Mouse (Mus musculus): ENCODE data around the gene Antxr1.

The Antxr1 gene

DNA sequence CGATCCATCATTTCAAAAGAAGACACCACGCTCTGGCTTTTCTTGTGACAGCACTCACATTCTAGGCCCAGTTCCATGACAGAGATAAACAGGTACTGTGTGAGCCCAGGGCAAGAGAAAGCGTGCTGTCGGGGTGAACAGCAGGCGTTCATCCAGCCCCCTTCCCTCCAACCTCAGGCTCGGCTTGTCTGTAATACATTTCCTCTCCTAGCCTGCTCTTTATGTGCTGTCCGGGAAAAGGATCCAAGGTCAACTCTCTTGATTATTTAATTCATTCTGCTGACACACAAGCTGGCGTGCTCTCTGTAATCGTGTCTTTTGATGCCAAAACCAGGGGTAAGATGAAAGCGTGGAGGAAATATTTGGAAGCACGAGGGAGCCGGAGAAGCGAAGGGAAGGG lies 192.0 kb downstream of the Antxr1 start:
- DNase-seq (ENCODE audit: low read depth, low spot score): no peak

DNA sequence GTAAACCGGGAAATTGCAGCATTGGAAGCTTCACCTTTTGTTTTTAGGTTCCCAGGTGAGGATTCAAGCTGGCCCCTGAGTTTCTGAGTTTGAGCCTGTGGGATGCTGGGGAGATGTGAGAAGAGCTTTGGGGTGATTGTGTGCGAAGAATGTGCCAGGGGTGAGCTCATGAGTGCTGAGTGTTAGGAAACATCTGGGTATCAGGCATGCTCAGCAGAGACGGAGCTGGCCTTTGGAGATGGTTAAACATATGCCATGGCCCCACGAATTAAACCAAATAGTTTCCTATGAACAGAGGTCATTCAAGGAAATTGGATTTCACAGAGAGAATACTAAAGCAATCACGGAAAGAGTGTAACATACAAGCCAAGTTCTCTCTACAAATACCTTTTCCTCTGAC lies 193.4 kb downstream of the Antxr1 start:
- no peak for DNase-seq (ENCODE audit: low read depth, low spot score)

DNA sequence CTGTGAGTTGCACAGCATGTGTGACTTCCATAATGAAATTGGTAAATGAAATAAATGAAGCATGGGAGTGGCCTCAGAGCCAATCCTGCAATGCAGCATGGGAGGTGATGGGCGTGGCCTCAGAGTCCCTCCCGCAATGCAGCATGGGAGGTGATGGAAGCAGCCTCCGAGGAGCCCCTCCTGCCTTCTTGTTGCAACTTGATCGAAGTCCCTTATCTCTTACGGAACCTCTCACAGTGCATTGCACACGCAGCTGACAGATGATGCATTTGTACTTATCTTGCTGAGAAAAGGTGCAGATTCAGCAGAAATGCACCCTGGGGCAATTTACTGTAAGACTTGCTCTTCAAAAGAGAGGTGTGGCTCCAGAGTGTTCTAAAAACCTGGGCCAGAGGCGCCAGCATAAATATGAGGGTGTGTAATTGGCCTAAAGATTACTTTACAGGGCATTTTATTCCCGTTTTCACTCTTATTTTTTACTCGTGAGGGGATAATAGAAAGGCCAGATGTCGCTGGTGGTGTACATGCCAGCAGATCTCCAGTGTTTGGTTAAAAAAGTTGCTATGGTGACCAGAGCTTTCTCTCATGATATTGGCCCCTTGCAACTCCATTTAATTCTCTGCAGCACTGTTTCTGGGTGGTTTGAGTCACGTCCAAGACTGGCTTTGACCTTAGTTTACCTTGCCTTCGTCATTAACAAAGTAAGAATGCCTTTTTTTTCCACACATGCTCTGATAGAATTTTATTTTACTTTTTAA lies 195.6 kb downstream of the Antxr1 start:
- DNase-seq (ENCODE audit: low read depth, low spot score): no peak

DNA sequence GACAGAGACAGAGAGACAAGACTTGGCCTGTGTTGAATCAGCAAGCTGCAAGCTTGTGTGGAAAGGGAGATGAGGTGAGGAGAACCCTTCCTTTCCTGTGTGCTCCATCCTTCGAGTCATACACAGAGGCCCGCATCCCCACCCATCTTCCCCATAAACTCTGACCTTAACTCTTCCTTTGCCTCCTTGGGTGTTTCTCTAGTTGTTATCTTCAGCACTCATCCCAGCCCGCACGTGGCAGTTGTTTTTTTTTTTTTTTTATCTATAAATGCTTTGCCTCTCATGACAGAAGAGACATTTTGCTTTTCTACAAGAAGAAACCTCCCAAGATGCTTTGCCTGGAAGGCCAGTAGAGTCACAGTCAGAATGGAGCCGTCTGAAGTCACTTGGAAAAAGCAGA lies 197.1 kb downstream of the Antxr1 start:
- DNase-seq (ENCODE audit: low read depth, low spot score): no peak

DNA sequence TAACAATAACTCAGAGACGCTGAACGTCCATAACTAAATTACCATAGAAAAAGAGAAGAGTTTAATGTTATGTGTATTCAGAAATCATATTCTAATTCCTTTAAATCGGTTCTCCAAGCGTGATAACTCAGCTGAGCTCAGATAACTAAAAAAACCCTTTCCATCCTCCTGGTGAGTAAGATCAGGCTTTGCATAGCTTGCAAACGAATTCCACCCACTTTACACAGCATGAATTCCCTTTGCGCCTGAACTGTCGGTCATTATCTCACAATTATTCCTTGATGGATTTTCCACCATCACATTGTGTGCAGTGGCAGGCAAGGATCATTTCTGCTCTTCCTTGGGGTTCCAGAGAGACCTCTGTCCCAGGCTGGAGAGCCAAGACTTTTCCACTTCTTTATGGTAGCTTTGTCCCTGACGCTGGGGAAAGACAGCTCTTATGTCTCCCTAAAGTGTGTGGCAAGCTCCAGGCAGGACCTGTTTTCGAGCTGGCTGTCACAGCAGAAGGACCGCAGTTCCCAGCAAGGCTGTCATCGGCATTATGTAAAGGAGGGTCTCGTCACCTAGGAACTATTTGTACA lies 201.6 kb downstream of the Antxr1 start:
- DNase-seq (ENCODE audit: low read depth, low spot score): no peak

DNA sequence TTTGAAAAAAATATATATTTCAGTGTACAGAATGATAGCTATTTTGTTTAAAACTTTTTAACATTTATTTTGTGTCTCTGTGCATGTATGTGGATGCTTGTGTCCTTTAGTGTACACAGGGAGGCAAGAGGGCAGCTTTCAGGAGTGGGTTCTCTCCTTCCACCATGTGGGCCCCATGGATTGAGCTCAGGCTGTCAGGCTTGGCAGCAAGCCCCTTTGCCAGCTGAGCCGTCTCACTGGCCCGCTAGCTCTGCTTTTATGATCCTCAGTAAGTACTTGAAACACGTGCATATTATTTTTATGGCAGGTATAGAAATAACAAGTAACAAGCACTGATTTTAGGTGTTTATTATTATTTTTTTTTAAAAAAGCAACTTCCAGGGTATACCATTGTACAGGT lies 202.1 kb downstream of the Antxr1 start:
- no peak for DNase-seq (ENCODE audit: low read depth, low spot score)

DNA sequence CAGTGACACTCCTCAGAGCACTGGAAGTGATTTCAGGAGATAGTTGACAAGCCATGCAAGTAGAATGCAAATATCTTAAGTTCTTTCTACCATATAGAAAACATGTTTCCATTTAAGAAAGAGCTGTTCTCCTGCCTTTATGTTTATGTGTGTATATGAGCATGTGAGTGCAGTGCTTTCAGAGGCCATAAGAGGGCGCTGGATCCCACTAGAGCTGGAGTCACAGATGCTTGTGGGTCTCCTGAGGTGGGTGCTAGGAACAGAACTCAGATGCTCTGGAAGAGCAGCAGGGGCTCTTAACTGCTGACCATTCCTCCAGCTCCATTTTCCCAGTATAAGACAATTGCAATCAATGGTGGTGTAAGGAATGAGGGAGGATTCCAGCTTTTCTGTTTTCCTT lies 204.5 kb downstream of the Antxr1 start:
- no peak for DNase-seq (ENCODE audit: low read depth, low spot score)

DNA sequence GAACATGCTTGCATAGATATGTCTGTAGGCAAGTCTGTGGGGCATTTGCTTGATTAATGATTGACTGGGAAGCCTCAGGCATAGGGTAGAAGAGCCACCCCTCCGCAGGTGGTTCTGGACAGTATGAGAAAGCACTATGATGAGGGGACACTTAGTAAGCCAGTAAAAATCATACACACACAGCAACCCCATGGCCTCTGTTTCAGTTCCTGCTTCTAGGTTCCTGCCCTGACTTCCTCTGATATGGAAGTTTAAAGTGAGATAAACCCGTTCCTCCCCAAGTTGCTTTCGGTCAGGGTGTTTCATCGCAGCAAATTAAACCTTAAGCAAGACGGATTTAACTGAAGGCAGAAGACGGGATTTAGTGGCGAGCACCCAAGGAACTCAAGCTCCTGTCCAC lies 205.0 kb downstream of the Antxr1 start:
- no peak for DNase-seq (ENCODE audit: low read depth, low spot score)

DNA sequence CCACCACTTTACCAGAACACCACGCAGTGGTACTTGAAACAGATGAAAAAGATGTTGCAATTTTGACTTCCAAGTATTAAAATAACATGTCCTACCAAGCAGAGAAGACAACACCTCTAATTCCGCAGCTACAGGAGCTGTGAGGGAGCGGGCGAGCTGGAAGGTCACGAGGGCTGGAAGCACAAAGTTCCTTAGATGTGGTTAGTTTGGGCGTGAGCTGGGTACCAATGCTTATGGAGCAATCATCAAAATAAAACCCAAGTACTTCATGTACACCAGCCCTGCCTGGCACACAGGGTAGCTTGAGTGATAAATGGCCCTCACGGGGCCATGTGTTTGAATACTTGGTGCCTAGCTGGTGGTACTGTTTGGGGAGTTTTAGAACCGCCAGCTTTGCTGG lies 205.8 kb downstream of the Antxr1 start:
- DNase-seq (ENCODE audit: low read depth, low spot score): no peak

DNA sequence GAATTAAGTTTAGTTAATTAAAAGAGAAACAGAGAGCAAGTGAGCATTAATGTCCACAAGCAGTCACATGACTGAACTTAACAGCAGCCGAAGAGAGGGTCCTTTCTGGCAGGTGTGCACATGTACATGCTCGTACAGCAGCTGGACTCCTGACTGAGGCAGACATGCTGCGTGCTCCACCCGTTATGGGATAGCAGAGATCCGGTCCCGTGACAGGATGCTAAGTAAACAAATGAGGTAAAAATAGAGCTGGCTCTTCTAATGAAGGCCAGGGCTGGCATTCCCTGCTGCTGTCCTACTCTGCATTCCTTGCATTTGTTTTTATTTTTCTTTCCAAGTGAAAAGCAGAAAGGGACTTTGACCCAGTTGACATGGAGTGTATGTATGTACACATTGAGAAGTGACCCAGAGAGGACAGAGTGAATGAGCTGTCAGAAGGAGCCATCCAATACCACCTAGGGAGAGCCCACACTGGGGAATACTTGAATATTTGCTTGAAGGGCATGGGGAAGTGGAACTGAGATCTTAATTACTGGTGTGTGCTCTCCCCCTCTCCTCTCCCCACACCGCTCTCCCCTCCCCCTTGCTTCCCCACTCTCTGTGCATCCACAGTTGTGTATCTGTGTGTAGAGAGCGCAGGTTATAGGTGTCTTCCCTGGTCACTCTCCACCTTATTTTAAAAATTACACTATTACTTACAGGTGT lies 208.4 kb downstream of the Antxr1 start:
- peak; percentile 70 for DNase-seq (ENCODE audit: low read depth, low spot score)

DNA sequence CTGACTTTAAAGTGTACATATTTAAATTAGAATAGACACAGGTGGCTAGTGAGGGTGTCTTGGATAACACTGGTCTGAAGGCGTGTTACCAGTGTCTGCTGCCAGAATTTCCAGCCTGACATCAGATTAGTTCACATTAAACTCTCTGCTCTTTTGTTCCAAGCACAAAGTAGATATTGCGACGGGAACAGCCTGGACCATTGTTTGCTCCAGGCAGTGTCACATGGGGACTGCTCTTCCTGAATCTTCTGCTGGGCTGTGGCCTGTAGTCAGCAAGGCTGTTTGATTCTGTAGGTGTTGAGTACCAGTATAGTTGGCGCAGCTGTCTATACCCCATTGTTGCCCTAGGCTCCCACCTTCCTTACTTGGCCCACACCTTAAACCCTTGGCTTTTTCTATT lies 211.6 kb downstream of the Antxr1 start:
- DNase-seq (ENCODE audit: low read depth, low spot score): no peak

DNA sequence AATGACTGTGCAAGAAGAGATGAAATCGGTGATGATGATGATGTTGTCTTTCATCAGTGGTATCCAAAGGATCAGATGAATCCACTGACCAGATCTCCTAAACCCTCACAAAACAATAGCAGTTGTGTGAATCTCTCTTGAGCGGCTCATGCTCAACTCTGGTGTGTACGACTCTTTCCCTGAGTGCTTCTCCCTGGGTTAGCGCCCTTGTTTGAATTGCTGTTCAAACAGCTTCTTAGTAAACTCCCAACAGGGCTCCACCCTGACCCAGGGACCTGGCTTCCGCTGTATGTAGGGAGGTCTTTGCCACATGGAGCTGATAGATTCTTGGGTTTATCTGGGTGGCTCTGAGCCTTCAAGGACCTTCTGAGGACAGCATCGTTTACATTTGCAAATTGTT lies 212.2 kb downstream of the Antxr1 start:
- no peak for DNase-seq (ENCODE audit: low read depth, low spot score)

DNA sequence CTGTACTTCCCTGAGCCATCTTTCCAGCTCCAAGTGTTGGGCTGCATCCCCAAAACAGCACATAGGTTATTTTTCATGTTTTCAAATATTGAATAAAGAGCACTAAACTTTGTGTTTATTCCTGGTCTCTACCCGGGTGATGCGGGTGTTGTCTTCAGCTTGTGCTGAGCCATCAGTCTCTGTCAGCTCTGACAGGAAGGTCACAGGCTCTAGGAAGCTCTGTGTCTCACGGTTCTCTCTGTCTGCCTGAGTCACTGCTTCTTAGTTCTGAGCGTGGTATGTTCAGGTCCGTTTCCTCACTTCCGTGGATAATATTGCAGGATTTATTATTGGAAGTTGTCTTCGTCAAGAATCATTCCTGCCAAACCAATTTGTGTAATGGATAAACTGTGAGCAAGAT lies 213.7 kb downstream of the Antxr1 start:
- DNase-seq (ENCODE audit: low read depth, low spot score): no peak

DNA sequence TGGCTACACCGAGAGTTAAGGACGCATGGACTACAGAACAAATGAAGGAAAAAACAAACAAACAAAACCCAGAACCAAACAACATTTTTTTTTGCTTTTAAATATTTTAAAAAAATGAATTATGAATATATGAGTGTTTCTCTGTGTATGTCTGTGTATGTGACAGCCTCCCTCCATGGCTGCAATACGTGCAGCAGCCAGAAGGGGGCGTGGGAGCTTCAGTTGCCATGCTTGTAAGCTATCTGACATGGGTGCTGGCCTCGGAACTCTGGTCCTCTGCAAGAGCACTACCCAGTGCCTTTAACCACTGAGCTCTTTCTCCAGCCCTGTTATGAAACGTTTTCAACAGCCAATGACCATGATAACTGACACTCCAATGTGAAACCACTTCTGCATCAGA lies 215.0 kb downstream of the Antxr1 start:
- peak; percentile 57 for DNase-seq (ENCODE audit: low read depth, low spot score)

DNA sequence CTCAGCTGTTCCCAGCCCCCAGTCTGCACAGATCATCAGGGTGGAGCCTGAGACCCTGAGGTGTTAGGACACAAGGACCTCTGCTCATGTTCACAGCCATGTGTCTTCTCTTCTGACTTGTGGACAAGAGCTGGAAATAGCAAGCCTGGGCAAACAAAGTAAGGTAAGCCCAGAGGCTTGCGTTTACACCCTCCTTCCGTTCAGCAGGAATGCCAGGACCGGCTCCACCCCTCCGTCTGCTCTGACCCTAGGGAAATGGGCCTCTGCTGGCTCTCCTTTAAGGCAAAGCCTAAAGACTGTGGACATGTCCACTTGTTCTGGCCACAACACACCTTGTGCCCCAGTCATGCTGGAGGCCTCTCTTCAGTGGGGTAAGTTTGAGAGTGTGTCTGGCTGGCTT lies 215.6 kb downstream of the Antxr1 start:
- no peak for DNase-seq (ENCODE audit: low read depth, low spot score)

DNA sequence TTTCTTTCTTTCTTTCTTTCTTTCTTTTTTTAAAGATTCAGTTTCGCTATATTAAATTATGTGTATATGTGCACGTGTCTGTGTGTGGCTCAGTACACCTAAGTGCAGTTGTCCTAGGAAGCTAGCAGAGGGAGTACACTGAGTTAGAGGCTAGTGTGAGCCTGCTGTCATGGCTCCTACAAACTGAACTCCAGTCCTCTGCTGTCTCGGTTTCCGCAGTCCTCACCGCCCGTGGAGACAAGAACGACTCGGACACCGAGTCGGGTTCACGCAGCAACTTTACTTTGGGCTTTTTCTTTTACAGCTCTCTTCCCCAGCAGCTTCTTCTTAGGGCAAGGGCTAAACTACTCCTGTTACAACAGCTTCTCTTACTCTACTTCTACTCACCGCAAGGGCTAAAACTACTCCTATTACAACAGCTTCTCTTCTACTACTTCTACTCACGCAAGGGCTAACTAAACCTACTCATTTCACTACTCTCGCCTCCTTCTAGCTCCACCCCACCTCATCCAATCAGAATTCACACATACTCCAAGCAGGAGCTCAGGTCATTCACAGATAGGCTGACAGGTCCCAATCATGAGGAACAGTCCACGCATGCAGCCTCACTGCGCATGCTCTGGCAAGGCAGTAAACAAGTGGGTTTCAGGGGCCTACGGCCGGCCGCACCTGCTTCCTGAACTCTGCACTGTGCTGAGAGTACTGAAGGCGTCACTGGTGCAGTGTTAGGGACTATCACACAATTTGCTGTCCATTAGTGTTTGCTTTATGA lies 216.4 kb downstream of the Antxr1 start:
- DNase-seq (ENCODE audit: low read depth, low spot score): peak; percentile 96

DNA sequence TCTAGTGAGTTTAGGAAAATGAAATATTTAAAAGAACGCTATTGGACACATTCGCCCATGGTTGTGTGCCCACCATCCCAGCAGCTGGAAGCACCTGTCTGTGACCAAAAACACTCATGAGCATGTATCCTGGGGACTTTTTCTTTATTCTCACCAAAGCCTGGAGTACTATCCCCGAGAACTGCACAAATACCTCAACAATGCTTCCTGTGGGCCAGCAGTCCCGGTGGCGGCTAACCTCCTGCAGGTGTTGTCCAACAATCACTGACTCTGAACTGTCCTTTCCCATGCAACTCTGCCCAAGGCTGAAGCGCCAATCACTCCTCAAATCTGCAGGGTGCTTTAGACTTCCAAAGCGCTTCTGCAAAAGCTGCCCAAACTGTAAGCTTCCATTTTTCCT lies 219.0 kb downstream of the Antxr1 start:
- no peak for DNase-seq (ENCODE audit: low read depth, low spot score)

DNA sequence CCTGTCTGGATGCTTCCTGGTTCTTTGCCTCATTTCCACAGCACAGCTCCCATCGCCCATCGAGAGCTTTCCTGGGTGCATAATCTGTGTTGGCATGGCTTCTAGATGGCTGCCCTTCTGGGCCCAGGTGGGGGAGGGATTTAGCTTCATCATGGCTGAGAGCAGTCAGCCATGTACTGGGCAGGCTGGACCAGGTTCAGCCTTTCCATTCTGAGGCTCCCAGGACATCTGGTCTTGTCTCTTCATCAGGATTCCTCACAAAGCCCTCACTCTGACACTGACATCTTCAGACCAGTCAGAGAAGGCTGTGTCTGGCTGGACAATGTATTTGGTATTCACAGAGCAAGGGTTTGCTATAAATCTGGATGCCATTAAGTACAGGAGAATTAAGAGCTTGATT lies 219.6 kb downstream of the Antxr1 start:
- DNase-seq (ENCODE audit: low read depth, low spot score): no peak

DNA sequence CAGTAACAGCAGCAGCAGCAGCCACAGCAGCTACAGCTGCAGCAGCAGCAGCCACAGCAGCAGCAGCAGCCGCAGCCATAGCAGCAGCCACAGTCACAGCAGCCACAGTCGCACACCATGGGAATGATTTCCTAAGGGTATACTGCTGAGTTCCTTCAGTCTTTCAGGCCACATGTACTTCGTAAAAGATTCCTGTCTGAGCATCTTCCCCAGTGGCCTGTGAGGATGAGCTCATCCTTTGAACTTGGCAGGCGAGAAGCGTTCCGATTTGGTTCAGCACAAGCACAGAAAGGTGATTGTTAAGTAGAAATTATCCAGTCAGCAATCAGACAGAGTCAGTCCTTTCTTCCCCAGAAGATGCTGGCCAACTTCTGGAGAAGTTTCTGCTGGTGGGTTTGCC lies 223.5 kb downstream of the Antxr1 start:
- DNase-seq (ENCODE audit: low read depth, low spot score): no peak

DNA sequence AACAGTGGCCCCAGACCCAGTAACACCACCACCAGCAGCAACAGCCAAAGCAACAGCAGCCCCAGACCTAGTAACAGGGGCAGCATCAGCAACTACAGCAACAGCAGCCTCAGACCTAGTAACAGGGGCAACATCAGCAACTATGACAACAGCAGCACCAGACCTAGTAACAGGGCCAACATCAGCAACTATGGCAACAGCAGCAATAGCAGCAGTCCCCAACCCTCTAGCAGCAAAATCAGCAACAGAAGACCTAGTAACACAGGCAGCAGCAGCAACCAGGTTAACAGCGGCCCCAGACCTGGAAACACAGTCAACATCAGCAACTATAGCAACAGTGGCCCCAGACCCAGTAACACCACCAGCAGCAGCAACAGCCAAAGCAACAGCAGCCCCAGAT lies 224.1 kb downstream of the Antxr1 start:
- no peak for DNase-seq (ENCODE audit: low read depth, low spot score)

DNA sequence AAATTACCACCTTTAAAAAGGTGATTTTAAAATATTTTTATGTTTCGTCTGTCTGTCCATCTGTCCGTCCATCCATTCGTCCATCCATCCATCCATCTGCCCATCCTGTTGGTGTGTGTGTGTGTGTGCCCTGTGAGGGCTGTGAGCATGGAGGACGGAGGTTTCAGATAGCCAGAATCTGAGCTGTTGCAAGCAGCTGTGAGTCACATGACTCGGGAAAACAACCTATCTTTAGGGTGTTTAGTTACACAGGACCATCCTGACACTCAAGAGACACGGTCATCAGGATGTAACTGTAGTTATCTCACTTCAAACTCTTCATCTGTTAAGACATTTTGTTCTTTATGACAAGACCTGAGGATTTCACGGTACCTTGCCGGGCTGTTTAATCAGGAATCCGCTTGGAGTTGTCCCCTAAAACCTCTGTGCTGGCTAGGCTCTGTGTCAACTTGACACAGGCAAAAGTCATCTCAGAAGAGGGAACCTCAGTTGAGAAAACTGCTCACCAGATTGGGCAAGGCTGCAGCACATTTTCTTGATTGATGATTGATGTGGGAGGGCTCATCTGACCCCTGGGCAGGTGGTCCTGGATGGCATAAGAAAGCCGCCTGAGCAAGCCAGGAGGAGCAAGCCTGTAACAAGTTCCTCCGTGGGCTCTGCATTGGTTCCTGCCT lies 231.4 kb downstream of the Antxr1 start, which contains the start of gene D6Ertd527e:
Gene D6Ertd527e (plus strand): TSS at position 624 of the 674 bp plus-strand sequence.
- no peak for DNase-seq (ENCODE audit: low read depth, low spot score)

DNA sequence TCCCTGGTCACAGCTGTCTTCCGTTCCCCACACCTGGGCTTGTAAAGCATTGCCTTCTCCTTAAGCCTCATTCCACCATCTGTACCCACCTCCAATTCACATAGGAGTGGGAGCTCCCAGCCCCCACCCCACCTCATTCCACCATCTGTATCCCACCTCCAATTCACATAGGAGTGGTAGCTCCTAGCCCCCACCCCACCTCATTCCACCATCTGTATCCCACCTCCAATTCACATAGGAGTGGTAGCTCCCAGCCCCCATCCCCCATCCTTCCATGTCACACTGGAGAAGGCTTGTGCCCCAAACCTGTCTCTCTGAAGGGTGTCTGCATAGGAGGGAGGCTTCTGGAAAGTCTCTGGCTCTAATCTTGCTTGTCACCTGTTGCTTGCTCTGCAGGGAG lies 232.3 kb downstream of the Antxr1 start:
- no peak for DNase-seq (ENCODE audit: low read depth, low spot score)
